Mouse (Mus musculus) heart, postnatal 14 days (tissue): Measurements from ENCODE around the gene Dhtkd1. TPM values are rescaled to one million over a fixed set of nuclear protein-coding genes. Genes with fewer than 3 reads are reported as not detected.
"Not testable (repeated sequence)": the region's sequence is repeated elsewhere in the genome, so short reads cannot be mapped to it uniquely, and the experiment has no call there.

Experiments used
- DNase-seq, 2 experiments: peaks; one replicate each; pipeline ENCODE4 v3.0.0; 2021 to 2022
- intact Hi-C: fragments of 180-260 bp; cut with DNase I; formaldehyde crosslinking; loops from one replicate; pipeline ENCODE4 v1.15.1; 2025
- long read RNA-seq, 2 experiments: library from polyadenylated mRNA; stranded (forward); transcript quantifications; one replicate each; pipeline ENCODE4 v2.0.0; 2021
- total RNA-seq, 2 experiments: library from RNA; stranded (reverse); gene quantifications; 2 replicates each; pipeline ENCODE4 v1.2.3; 2021

Dhtkd1 gene
- 1 to 10 TPM; 1.9 to 5.7 TPM for total RNA-seq
- long read RNA-seq, experiment 1, partial matches to known transcripts, result 0 of 1 reads
- long read RNA-seq, experiment 1, other reads (novel, unspliced or antisense), result 1 of 1 reads
- long read RNA-seq, experiment 2, result 0 reads

DNA sequence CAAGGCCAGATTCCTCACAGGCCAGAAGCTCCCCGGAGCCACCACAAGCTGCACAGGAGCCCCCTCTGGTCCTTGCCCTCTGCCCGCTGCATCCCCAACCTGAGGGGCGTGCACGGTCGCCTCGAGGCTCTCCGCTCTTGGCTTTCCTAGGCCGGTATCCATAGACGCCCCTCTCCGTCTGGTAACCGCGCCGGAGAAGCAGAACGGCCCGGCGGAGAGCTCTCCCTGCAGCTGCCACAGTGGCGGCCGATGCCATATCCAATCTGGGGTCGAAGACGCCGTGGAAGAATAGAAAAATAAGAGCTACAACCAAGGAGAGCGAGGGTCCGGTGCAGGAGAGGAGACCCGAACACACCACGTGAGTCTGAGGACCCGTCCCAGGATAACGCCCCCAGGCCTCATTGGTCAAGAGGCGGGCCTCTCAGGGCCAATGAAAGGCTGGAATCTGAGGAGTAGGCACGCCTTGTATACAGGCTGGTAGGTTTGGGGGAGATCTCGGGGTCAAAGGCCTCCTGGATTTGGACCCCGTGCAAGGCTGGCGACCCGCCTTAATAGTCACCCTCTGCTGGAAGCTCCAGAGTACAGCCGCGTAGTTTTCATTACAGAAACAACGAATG lies at the start of gene Dhtkd1:
TSS of gene Dhtkd1 (minus strand) at position 377 of the 617 bp plus-strand sequence.
- peak; percentile 53 to 65 for DNase-seq
- intact Hi-C loops, result no loop called here

DNA sequence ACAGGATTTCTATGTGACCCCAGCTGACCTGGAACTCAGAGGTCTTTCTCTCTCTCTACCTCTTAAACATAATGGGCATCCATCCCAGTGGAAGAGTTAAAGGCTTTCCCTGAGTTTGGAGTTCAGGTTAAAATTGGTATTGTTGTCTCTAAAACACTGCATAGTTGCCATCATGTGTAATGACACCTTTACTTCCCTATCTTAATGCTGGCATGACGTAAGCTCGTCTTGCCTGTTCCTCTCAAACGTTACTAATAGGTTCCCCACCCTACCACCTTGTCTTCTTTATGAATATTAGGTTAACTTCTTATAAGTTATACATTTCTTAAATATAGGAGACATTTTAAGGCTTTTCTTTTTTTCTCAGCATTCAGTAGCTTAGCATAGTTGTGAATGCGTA lies 34.9 kb upstream of the Dhtkd1 start:
- intact Hi-C loops, result no loop called here
- no peak for DNase-seq

DNA sequence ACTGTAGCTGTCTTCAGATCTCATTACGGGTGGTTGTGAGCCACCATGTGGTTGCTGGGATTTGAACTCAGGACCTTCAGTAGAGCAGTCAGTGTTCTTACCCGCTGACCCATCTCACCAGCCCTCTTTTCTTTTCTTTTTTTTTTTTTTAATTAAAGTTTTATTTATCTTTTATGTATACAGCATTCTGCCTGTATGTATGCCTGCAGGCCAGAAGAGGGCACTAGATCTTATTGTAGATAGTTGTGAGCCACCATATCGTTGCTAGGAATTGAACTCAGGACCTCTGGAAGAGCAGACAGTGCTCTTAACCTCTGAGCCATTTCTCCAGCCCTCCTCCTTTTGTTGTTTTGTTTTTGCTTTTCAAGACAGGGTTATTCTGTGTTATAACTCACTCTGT lies 28.0 kb upstream of the Dhtkd1 start:
- DNase-seq, intact Hi-C loops: not testable (repeated sequence)

DNA sequence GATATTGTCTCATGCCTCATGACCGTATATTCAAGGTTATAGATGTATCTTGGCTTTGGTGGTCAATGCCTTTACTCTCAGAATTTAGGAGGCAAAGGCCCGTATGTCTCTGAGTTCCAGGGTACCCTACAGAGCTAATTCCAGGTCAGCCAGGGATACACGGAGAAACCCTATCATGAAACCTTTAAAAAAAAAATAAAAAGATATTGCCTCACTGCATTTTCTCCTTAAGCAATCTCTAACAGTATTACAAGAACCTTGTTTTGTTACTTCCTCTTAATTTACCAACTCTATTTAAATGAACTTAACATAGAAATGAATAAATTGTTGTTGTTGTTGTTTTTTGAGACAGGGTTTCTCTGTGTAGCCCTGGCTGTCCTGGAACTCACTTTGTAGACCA lies 23.4 kb upstream of the Dhtkd1 start:
- DNase-seq, result no peak
- intact Hi-C loops, result no loop called here

DNA sequence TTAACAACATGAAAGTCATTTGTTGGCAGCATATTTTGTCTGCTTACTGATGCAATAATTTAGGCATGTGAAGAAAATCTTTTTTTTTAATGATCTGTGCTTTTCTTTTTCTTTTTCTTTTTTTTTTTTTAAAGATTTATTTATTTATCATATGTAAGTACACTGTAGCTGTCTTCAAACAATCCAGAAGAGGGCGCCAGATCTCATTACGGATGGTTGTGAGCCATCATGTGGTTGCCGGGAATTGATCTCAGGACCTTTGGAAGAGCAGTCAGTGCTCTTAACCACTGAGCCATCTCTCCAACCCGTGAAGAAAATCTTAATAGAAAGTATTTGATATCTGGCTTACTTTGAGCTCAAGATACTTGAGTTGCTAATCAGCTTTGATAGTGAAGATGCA lies 21.1 kb upstream of the Dhtkd1 start:
- DNase-seq, intact Hi-C loops: not testable (repeated sequence)

DNA sequence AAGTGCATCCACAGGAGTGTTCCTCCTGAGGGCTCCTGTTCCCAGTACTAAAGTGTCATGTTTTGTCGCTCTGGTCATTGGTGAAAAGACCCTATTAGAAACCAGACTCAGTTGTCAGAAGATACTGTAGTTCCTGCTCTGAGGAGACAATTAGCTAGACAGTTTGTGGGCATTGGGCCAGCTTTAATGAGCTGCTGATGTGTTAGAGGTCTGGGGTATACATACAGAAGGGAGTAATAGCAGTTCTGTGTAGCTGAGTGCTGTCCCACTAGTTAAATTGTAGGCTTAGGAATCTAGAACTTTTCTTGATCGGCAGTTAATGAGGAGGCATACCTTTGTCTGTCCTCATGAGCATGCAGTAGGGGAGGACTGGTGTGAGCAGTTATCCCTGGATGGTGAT lies 19.7 kb upstream of the Dhtkd1 start:
- intact Hi-C loops, result no loop called here
- DNase-seq, result no peak

DNA sequence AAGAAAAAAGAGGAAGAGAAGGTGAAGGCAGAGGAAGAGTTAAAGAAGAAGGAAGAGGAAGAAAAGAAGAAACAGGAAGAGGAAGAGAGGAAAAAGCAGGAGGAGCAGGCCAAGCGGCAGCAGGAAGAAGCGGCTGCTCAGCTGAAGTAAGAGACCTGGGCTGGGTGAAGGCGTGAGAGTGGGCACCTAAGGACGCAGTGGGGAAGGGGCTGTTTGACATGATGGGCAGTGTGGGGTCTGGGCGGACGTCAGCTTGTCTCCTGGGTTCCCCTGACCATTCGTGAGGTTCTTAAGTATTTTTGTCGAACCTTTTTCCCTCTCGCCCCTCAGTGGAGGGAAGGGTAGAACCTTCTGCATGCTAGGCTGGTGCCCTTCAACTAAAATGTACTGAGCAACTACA lies 15.1 kb upstream of the Dhtkd1 start:
- intact Hi-C loops, result no loop called here
- DNase-seq, result no peak

DNA sequence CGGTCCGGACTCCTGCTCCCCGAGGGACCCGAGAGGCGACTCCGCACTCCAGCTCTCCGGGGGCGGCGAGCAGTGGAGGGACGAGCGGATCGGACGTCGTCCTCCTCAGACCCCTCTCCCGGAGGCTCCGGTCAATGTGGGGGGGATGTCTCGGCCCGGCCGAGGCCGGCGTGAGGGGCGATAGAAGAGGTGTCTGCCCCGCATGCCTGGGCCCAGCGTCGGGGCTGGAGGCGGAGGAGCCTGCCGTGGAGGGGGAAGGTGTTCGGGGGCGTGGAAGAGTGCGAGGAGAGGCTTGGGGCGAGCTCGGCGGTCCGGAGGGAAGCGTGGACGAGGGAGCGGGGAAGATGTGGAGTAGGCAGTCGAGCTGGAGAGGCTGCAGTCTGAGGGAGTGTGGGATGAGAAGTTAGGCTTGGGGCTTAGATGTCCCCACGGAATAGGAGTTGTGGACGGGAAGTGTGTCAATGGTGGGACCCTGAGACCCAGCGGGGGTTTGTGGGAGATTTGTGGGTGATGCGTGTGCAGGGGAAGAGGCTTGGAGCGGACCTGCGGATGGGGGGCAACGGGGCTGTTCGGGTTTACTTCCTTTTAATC lies 9.1 kb upstream of the Dhtkd1 start:
- no peak for DNase-seq

DNA sequence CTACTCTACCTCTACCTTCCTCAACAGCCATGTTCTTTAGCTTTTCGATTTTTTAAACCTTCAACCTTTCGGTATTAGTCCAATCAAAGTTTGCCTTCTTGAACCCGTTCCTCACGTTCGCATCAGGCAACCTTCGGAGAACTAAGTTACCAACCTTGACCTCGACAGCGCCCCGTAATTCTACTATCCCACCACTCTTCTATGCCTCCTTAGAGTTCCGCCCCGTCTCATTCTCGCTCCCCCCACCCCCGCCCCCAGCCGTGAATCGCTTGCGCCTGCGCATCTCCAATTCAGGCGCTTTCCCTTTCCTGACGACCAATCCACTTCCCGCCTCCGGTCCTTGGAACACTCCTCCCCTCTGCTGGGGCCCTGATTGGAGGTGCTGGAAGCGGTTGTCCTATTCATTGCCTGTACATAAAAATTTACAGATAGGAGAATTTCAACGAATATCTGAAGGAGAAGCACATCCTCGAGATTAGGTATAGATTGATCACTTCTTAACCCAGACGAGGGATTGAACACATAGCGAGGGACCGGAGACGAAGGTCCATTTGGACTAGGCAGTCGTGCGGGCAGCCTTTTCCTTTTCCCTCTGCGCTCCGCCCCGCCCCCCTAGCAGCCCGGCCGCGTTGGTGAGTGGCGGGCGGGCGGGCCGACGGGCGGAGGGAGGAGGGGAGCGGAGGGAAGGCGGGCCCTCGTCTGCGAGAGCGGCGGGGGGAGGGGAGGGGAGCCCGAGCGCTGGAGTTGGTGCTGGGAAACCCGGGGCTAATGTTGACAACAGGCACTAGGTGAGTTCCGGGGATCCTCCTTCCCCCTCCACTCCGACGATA lies 8.4 kb upstream of the Dhtkd1 start, which contains the start of gene Upf2:
TSS of gene Upf2 (plus strand) at position 704 of the 830 bp plus-strand sequence.
- intact Hi-C loops, result loop anchor here (2.0 kb wide), 1 partner anchor 56 kb away; the partner anchor contains the start of gene Sec61a2
- peak; percentile 96 for DNase-seq

More for the DNA sequence above, 9.1 kb upstream of the Dhtkd1 start:
- intact Hi-C loops, result loop anchor here (2.0 kb wide), 1 partner anchor 57 kb away; the partner anchor contains the start of gene Sec61a2

DNA sequence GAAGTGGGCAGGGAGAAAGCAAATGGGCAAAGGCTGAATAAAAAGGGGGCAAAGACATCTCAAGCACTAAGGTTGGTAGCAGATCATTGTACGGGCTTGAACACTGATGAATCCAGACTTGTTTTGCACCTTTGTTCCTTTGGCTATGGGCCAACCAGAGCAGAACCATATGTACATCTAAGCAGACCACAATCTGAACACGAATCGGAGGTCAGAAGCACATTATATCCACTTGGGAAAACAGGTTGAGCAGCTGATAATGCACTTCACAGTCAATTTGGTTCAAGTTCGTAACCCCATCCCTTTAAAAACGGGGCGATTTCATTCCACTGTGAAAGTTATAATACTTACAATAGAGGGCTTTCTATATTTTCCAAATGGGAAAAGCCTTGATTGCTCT lies 7.7 kb upstream of the Dhtkd1 start:
- DNase-seq, result peak in 1 of 2 experiments; percentile 19
- intact Hi-C loops, result loop anchor here (2.0 kb wide), 1 partner anchor 56 kb away; the partner anchor contains the start of gene Sec61a2

DNA sequence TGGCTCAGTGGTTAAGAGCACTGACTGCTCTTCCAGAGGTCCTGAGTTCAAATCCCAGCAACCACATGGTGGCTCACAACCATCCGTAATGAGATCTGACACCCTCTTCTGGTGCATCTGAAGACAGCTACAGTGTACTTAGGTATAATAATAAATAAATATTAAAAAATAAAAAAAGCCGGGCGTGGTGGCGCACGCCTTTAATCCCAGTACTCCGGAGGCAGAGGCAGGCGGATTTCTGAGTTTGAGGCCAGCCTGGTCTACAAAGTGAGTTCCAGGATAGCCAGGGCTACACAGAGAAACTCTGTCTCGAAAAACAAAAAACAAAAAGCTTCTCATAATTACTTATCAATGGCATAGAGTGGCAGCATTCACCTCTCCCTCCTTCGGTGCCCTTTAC lies 7.2 kb upstream of the Dhtkd1 start:
- DNase-seq, result not testable (repeated sequence)
- intact Hi-C loops, result loop anchor here (2.0 kb wide), 1 partner anchor 55 kb away; the partner anchor contains the start of gene Sec61a2

DNA sequence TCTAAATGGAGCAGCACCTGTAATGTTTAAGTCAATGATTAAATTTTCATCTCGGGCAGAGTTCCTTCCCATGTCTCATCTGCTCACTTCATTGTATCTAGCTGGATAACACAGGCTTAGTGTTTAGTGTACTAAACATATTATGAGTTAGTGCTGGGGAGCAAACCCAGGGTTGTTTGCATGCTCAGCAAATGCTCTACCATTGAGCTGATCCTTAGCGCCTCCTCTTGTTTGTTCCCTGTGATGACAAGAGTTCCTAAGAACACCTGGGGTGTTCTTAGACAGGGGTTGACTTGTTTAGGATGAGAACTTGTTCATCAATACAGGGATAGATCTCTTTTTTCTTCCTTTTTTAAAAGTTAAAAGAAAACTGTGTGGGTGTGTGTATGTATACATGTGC lies 6.4 kb upstream of the Dhtkd1 start:
- intact Hi-C loops, result no loop called here

DNA sequence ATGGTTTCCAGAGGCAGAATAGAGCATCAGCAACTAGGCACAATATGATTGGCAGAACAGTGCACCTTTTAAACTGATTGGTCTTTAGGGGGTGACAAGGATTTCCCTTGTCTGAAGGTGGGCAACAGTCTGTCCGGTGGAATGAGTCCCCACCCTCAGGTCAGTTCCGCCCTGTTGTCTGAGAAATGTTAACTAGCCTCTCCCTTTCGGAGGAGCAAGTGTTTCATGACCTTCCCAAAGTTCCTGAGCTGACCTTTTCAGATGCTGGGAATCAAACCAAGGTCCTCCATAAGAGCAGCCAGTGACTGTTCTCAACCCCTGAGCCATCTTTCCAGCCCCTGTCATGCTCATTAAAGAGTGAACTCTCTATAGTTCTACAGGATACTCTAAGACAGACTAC lies 4.3 kb upstream of the Dhtkd1 start:
- intact Hi-C loops, result no loop called here
- no peak for DNase-seq

More for the DNA sequence above, 6.4 kb upstream of the Dhtkd1 start:
- no peak for DNase-seq

DNA sequence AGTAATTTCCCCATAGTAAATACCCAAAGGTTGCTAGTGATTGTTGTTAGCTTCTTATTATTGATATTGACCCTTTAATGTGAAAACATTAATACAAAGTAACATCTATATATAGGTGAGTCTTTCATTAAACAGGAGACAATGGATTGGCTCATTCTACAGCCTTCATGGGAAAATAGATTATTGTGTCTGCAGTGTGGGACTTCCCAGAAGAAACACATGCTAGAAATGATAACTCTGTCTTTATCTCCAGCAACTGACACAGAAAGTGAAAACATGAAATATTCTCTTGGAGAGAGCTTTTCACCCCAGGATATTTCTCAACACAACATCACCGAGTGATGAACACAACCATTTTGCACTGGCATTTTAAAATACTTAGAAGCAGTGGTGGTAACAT lies 3.0 kb upstream of the Dhtkd1 start:
- intact Hi-C loops, result no loop called here
- DNase-seq, result no peak

DNA sequence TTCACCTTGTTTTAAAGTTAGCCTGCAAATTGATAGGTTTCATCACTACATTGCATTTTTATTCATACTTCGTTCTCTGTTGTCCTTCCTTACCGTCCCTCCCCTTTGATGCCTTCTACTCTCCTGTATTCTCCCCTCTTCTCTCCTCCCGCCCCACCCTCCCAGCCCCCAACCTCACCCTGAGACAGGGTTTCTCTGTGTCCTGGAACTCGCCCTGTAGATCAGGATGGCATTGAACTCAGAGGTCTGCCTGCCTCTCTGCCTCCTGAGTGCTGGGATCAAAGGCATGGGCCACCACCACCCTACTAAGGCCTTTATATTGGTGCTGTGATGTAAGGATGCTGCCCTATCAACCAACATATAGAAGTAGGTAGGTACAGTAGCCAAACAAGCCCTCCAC lies 479 bp upstream of the Dhtkd1 start:
- no peak for DNase-seq

DNA sequence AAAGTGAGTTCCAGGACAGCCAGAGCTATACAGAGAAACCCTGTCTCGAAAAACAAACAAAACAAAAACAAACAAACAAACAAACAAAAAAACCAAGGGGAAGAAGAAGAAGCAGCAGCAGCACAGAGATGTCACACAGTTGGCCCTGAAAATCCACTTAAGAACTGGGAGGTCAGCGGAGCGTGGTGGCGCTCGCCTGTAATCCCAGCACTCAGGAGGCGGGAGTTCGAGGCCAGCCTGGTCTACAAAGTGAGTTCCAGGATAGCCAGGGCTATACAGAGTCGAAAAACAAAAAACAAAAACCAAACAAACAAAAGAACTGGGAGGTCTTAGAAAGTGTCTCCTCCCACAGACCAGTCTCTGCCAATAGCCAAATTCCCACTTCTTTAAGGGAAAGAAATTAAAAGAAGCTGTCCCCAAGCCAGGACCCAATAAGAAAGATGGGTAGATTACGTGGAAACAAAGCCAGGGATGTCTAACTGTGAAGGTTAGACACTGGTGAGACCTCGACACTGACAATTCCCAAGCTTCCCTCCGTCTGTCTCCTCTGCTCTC lies 654 bp downstream of the Dhtkd1 start:
- intact Hi-C loops, result no loop called here
- no peak for DNase-seq

More for the DNA sequence above, 479 bp upstream of the Dhtkd1 start:
- intact Hi-C loops, result no loop called here

DNA sequence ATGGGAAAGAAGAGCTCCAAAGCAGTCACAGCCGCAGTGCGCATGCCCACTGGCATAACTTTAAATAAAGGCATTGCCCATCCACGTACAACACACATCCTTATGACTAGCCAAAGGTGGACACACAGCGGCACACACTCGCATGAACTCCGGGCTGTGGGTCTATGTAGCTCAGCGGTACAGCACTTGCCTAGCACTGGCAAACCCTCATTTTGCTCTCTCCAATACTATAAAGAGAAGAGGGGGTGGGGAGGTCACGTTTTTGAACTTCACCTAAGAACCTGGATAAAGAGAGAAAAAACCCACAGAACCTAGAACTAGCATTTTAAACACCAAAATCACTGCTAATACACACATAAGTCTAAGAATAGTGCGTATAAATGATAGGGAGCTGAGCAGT lies 1.7 kb downstream of the Dhtkd1 start:
- intact Hi-C loops, result no loop called here
- DNase-seq, result no peak

DNA sequence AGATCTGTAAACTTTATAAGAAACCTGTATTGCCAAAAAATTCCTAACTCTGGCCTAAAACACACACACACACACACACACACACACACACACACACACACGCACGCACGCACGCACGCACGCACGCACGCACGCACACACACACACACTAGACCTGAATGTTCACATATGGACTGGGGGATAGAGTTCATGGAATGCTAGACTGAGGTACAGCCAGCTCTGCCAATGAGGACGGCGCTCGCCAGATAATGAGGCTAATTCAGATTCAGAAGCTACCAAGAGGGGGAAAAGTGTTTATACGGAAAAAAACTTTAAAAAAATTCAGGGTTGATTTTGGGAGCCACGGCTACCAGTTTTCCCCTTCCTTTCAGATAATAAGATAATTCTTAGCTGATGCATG lies 2.7 kb downstream of the Dhtkd1 start:
- DNase-seq, result no peak
- intact Hi-C loops, result no loop called here

DNA sequence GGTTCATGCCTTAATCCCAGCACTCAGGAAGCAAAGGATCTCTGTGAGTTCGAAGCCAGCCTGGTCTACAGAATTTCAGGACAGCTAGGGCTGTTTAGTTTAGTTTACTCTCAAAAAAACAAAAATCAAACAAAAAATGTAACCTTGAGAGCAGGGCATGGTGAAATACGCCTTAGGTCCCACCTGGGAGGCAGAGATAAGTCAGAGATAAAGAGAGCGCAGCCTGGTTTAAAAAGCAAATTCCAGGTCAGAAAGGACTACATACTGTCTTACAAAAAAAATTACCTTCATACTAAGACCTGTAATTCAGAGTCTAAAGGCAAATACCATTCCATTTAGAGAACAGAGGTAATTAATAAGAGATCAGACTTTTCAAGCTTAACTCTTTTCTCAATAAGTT lies 3.3 kb downstream of the Dhtkd1 start:
- intact Hi-C loops, result no loop called here
- DNase-seq, result no peak

DNA sequence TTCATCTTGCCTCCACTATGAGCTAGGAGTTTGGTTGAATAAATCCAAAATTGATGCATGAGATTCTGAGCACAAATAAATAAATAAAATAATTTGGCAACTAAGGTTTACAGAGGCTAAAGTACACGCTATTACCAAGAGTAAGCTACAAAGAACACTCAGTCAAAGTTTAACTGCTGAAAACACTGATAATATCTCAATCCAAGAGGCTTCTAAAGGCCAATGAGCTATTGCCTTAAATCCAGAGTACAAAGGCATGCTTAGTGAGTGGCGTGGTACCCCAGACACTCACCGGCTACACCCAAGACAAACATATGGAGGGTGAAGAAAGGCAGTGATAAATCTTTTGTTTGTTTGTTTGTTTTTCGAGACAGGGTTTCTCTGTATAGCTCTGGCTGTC lies 6.0 kb downstream of the Dhtkd1 start:
- intact Hi-C loops, result no loop called here
- DNase-seq, result no peak

DNA sequence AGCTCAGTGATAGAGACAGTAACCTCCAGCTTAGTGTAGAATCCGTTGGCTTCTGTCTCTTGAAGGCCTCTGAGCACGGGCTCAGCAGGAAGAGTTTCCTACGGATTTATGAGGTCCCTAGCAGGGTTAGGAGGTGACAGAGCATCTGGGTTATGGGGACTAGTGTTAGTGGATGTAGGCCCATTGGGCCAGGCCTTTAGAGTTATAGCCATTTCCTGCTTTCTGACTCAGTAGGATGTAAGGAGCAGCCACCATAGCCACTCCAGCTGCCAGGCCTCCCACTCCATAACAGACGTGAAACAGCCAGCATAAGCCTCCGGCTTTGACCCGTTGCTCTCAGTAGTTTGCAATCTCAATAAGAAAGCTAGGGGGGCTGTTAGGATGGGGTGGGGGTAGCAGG lies 6.5 kb downstream of the Dhtkd1 start:
- DNase-seq, result no peak
- intact Hi-C loops, result no loop called here
